Mouse (Mus musculus): ENCODE data around the gene Ceacam10.
"Not testable (repeated sequence)": the region's sequence is repeated elsewhere in the genome, so short reads cannot be mapped to it uniquely, and the experiment has no call there.

Gene Ceacam10

DNA sequence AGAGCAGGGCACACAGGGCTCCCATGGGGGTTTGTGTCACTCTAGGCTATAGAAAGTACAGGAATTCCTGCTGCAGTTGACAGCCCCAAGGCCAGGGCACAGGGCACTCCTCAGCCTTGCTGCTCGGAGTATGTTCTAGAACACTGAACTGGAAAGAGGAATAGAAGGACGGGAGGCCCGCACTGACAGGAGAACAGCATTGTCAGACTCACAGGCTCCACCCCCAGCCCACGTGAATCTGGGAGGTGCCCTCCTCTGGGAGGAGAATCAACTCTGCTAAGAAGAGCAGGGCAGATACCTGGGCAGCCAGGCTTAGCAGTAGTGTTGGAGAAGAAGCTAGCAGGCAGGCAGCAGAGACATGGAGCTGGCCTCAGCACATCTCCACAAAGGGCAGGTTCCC is at the start of gene Ceacam10:
TSS of gene Ceacam10 (plus strand) at position 289 of the 400 bp plus-strand sequence.
- DNase-seq (ENCODE audit: low spot score), result not testable (repeated sequence)

DNA sequence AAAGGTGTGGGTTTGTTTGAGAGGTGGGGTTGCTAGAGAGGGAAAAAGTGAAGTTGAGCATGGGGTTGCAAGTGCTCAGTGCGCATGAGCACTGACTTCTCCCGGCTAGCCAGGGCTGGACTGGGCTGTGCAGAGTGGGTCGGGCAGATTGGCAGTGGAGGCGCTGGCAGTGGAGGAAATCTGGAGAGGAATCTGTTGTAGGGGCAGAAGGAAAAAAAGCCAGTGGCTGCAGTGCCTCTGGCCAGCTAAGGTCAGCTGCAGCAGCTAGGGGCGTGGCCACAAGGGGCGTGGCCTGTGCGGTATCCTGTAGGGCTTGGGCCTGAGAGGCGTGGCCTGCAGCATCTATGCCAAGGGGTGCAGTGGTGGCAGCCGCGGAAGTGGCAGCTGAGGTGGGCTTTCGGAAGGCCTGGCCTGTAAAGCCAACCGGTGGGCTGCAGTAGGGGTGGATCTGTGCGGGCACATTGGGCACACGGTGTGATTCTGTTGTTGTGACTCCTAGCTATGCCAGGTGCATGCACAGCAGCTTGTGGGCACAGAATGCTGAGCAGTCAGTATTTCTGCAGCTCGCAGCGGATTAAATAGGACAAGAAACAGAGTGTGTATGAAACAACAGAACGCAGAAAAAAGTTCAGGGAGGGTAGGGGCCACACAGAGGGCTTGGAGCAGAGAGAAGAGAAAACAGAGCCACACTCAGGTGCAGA is 40.9 kb upstream of the Ceacam10 start:
- DNase-seq (ENCODE audit: low spot score), result no peak

DNA sequence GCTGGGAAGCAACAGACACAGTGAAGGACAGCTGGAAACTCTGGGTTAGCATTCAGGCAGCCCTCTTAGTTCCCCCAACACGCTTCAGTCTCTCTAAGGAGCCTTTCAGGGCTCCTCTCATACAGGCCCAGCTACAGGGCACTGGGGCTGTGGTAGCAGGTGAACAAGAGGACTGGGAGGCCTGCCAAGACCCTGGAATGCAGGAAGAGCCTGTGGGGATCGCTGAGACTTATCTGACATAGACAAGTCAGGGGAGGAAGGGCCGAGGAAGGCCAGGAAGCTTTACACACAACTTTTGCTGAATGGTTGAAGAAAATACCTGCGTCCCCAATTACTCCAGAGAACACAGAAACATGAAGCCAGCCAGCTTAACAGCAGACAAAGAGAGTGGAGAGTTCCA is 26.3 kb upstream of the Ceacam10 start:
- DNase-seq (ENCODE audit: low spot score), result no peak

DNA sequence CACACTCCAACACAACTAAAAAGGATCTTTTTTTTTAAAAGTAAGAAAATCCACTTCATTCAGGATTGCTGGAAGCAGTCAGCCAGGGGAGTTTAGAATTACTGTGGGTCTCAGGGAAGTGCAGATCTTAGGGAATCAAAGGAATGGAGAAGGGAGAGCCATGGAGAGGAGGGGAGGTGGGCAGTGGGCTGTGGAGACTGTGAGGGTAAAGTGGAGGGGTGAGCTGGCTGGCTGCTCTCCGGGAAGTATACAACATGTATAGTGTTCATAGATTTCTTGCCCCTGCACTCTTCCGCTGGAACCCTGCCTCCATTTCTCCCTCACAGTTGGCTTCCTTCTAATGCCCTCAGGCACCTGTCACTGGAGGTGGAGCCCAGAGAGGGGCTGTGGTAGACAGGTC is 25.4 kb upstream of the Ceacam10 start:
- no peak for DNase-seq (ENCODE audit: low spot score)

DNA sequence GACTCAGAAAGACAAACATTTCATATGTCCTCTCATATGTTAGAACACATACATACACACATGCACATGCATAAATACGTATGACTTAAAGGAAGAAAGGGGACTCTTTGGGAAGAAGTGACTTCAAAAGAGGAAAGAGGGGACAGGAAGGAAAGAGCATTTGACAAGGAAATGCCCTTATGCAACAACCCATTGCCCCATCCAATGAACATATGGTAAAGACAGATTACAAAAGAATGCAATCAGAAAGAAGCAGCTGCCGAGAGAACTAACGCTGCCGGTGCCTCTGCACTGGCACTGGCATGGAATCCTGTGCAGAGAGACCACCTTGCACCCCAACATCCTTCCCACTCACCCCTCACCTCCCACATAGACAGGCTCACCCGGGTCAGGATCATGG is 23.5 kb upstream of the Ceacam10 start:
- no peak for DNase-seq (ENCODE audit: low spot score)

DNA sequence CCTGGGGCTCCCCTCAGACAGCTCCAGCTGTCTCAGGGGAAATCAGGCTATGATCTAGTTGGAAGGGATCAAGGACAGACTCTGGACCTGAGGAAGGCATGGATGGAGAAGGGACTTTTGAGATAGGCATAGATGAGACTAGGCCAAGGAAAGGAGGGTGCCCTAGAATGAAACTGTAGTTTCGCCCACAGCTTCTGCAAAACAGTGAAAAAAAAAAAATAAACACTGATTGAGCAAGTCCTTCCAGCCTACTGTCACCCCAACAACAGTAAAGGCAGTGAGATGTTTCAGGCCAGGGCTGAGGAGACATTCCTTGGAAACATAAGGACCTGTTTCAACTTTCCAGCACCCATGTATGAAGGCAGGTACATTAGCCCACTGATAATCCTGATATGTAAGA is 18.5 kb upstream of the Ceacam10 start:
- DNase-seq (ENCODE audit: low spot score), result no peak

DNA sequence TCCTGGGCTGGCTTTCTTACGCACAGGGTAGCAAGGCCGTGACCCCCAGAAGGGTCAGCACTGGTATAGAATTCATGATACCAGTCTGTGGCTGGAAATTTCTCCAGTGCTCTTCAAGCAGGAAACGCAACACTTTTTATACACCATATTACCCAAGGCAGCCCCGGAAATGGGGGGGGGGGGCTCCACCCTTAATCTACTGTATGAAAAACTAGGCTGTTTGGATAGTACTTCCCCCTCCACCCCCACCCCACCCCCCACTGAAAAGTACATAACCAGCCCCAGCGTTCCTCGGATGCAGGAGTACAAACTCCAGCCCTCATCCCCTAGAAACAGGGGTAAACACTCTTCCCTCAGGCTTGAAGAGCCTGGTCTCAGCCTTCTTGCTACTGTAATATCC is 16.8 kb upstream of the Ceacam10 start, which contains the start of gene Cd177:
TSS of gene Cd177 (minus strand) at position 101 of the 400 bp plus-strand sequence.
- no peak for DNase-seq (ENCODE audit: low spot score)

DNA sequence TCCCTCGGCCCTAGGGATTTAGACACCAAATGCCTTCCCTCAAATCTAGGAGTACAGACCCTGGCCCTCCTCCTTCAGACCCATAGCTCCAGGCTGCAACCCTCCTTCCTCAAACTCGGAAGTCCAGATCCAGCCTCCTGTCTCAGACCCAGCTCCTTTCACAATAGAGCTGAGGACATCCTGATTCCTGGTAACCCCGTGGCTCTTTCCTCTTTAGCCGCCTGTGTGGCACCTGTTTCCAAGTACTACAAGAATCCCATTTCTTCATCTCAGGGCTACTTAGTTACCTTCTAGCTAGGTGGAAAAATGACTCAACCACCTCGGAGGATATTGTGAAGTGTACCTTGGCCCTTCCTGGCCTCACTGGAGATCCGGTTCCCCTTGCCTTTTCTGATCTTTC is 15.8 kb upstream of the Ceacam10 start:
- DNase-seq (ENCODE audit: low spot score), result no peak

DNA sequence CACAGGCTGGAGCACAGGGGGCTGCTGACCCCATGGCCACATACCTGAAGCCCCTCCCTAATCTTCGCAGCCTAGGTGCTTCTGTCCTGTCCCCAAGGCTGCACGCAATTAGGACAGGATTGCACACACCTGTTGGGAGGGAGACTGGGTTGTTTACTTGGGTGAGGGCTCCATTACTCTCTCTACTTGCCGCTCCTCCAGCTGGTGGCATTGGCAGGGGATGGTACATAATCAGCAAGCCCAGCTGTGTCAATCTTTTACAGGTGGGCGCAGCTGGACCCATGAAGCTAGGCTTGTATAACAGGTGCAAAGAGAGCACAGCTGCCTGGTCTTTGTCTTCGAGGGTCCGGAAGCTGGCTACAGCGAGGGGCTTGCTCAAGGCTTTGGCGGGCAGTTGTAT is 14.4 kb upstream of the Ceacam10 start:
- no peak for DNase-seq (ENCODE audit: low spot score)

DNA sequence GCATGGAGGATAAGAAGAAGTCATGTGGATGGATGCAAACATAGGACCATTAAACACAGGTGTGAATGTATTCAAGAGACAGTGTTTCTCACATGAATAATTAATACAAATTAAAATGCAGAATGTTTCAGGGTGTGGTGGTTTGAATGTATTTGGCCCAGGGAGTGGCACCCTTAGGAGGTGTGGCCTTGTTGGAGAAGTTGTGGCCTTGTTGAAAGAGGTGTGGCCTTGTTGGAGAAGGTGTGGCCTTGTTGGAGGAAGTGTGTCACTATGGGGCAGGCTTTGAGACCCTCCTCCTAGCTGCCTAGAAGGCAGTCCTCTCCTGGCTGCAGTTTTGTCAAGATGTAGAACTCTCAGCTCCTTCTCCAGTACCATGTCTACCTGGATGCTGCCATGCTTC is 5.6 kb upstream of the Ceacam10 start:
- DNase-seq (ENCODE audit: low spot score), result no peak

DNA sequence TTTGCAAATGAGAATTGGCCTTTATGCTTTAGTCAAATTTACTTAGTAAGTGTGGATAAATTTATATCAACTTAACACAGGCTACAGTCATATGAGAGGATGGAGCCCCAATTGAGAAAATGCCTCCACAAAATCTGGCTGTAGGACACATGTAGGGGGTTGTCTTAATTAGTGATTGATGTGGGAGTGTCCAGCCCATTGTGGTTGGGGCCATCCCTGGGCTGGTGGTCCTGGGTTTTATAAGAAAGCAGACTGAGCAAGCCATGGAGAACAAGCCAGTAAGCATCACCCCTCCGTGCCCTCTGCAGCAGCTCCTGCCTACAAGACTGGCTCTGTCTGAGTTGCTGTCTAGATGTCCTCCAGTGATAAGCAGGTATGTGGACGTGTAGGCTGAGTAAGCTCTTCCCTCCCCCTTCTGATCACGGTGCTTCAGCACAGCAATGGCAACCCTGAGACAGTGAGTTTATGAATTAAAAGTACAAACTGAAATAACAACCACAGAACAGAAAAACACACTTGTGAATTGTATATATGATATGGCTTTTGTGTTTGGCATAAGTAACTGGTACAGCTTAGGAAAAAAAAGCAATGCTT is 3.0 kb upstream of the Ceacam10 start:
- DNase-seq (ENCODE audit: low spot score), result no peak

DNA sequence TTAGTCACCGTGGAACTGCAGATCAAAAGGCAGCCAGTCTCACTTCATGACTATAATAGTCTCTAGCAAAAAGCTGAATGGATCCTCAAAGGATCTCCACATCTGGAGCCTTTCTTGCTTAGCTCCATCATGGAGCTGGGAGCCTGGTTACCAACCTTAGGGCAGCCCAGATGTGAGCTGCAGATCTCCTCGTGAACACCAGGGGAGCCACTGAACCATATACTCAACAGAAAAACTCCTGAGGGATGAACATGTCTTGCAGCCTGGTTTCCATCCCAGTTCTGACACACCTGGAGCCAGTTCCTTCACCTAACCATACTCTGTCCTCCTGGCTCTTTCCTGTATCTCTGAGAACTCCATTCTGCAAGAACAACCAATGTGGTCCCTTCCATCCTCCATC is 861 bp upstream of the Ceacam10 start:
- no peak for DNase-seq (ENCODE audit: low spot score)

DNA sequence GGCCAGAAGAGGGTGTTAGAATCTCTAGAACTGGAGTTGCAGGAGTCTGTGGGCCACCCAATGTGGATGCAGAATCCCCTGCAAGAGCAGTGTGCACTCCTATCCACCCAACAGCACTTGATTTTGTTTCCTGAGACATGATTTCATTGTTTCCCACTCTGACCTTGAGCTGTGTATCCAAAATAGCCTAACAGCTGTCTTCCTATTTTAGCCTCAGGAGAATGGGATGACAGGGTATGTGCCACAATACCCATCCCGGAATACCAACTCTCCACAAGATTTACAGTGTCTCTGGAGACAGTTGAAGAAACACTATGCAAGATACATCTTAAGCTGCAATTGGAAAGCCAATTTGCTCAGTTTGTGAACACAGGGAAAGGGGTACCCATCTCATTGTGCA is 20.9 kb downstream of the Ceacam10 start:
- DNase-seq (ENCODE audit: low spot score), result no peak

DNA sequence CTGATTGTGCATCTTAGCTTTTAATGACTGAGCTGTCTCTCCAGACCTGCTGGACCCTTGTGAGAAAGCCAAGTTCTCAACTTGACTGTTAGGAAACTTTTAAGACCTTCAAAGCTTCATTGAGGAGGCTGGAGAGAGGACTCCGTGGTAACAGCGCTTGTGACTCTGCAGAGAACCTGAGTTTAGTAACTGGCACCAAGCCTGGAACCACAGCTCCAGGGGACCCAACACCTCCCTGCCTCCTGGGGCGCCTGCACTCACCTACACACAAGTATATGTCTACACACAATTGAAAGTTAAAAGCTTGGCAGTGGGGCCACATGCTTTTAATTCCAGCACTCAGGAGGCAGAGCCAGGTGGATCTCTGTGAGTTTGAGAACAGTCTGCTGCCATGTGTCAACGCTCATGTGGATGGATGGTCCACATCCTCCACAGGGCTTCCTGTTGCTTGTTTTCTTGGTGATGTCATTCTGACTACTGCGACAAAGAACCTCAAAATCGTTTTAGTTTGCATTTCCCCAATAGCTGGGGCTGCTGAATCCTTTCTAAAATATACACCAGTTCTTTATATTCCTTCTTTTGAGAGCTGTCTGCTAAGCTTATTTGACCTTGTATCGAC is 25.3 kb downstream of the Ceacam10 start:
- DNase-seq (ENCODE audit: low spot score), result no peak

DNA sequence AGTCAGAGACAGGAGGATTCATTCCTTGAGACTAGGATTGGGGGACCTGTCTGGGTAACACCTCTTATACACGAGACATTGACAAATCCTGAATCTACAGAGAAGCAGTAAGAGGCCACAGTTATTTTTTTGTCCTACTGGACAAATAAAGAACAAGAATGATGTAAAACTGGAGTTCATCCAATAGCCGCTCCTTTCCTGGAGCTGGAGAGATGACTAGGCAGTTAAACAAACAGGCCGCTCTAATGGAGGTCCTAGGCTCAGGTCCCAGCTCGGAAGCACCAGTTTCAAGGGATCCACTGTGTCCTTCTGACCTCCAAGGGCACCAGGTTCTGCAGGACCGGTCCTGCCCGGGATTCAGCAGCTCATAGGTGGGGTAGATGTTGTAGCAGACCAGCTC is 27.8 kb downstream of the Ceacam10 start:
- DNase-seq (ENCODE audit: low spot score), result no peak

DNA sequence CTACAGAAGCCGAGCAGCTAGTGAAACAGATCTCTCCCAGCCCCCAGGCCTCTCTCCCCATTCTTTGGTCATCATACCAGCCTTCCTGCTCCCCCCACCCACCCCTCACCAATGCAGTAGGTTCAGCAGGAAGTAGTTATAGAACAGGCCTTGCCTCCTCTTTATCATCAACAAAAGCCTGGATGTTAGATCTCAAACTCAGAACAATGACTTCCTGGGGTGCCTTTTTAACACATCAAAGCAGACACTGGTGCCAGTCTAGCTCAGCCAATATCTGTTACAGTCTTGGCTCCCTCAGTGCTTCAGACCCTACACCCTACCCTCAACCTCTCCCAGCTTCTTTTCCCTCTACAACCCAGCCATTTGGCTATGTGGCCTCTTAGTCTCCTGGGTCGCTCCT is 32.0 kb downstream of the Ceacam10 start:
- no peak for DNase-seq (ENCODE audit: low spot score)

DNA sequence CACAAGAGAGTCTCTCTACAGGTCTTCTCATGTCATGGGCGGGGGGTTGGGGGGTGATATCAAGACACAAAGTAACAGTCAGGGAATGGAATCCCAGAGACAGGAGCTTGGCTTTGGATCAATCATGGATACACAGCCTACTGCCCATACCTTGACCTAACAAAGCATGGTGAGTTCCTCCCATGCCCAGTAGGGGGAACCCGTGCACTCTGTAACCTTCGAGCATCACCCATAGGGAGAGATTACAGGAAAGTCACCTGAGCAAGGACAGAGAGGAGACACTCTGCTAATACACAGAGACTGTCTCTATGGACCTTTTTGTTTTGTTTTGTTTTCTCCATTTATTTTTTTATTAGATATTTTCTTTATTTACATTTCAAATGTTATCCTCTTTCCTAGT is 40.5 kb downstream of the Ceacam10 start:
- peak; percentile 20 for DNase-seq (ENCODE audit: low spot score)

DNA sequence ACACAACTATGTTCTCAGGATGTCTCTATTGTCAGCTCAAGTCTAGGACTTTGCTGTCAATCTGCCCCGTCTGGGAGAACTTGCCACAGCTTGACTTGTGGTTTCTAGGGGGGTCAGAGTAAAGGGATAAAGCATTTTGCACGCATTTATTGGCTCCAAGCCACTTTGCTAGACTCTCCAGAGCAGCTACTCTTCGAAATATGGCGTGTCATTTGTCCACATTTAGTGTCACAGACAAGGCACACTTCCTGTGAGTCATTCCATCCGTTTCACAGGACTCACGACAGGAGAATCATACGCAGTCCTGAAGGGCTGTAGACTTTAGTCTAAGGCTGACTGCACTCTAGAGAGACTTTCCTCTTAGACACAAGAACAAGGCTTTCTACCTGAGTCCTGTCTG is 47.4 kb downstream of the Ceacam10 start:
- no peak for DNase-seq (ENCODE audit: low spot score)

DNA sequence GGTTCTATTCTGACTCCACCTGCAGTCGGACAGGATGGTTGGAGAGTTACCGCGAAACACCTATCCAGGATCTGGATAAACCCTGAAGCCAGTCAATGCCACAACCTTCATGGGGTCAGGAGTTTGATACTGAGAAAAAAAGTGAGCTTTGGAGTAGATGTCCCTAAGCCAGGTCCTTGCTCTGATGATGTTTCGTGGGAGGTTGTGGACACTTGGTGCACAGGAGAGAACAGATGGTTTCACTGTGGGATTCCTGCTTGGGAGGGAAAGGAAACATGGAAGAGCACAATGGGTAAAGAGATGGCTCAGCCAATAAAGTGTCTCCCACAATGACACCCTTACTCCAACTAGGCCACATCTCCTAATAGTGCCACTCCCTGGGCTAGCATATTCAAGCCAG is 50.2 kb downstream of the Ceacam10 start:
- no peak for DNase-seq (ENCODE audit: low spot score)

All from ovary, adult 18-20 months (tissue).